Mouse (Mus musculus): ENCODE results near the gene Ly6g5c. TPM values are rescaled to one million over a fixed set of nuclear protein-coding genes. Genes with fewer than 3 reads are reported as not detected.

Ly6g5c gene
- polyA plus RNA-seq, 1 experiment from 2014 or later, result not detected

- WGBS, result 45% methylated on average over 6 of the region's 6 CpGs
- Histone ChIP-seq H3K27me3 (replicated peaks; ENCODE audit: insufficient read depth, low read length) (0 out of 2 replicates have a peak, but pooled peaks cover 3% of the 10 kb centered on the region), H3K4me3 (ENCODE audit: low read depth, low read length) (no peak overlapping the region), H3K36me3 (ENCODE audit: insufficient read depth, low read length) (no peaks in the 10 kb centered on the region), H3K4me1 (ENCODE audit: insufficient read depth, low read depth, low read length) (peaks cover under 1% of the 10 kb centered on the region; the same call in 1 of the 2 replicates), H3K9ac (replicated peaks; ENCODE audit: low read depth) (no peak overlapping the region), H3K27ac (ENCODE audit: low read length) (no peak overlapping the region), H3K9me3 (ENCODE audit: low read length) (no peaks in the 10 kb centered on the region), H3K4me2 (replicated peaks; ENCODE audit: low read depth, low read length) (no peak overlapping the region)
- TF ChIP-seq CTCF (IDR thresholded peaks at IDR 0.05), result peak; percentile 32; the same call in 1 of the 2 replicates
- no peak for TF ChIP-seq EP300 (IDR thresholded peaks at IDR 0.05)
- ATAC-seq (peak; percentile 52), DNase-seq (ENCODE audit: low spot score) (peak; percentile 70)
Observed at GRCm38 (mm10) chr17:35070556-35071229, 37.4 kb upstream of the Ly6g5c start.

GRCm38 (mm10) chr17:35071454-35071853, 36.6 kb upstream of the Ly6g5c start:
- Histone ChIP-seq H3K27me3 (replicated peaks; ENCODE audit: insufficient read depth, low read length) (0 out of 2 replicates have a peak, but pooled peaks cover under 1% of the 10 kb centered on the region), H3K9ac (replicated peaks; ENCODE audit: low read depth) (no peak overlapping the region), H3K4me2 (replicated peaks; ENCODE audit: low read depth, low read length) (no peak overlapping the region), H3K4me3 (ENCODE audit: low read depth, low read length) (no peak overlapping the region), H3K36me3 (ENCODE audit: insufficient read depth, low read length) (no peaks in the 10 kb centered on the region), H3K27ac (ENCODE audit: low read length) (no peak overlapping the region), H3K4me1 (ENCODE audit: insufficient read depth, low read depth, low read length) (no peaks in the 10 kb centered on the region; the same call in 1 of the 2 replicates), H3K9me3 (ENCODE audit: low read length) (no peaks in the 10 kb centered on the region)
- TF ChIP-seq EP300 (IDR thresholded peaks at IDR 0.05) (no peak), CTCF (IDR thresholded peaks at IDR 0.05) (no peak)
- ATAC-seq (no peak), DNase-seq (ENCODE audit: low spot score) (no peak)
- whole genome bisulfite sequencing, result 61% methylated on average over 9 of the region's 9 CpGs

GRCm38 (mm10) chr17:35074097-35074496, 34.0 kb upstream of the Ly6g5c start:
- ATAC-seq (no peak), DNase-seq (ENCODE audit: low spot score) (no peak)
- TF ChIP-seq EP300 (IDR thresholded peaks at IDR 0.05) (no peak), CTCF (IDR thresholded peaks at IDR 0.05) (no peak)
- H3K4me2 ChIP-seq (replicated peaks; ENCODE audit: low read depth, low read length), result no peak overlapping the region
- 58% methylated on average over 17 of the region's 17 CpGs for WGBS
- H3K4me3 ChIP-seq (ENCODE audit: low read depth, low read length), result no peak overlapping the region
- no peaks in the 10 kb centered on the region for H3K4me1 ChIP-seq (ENCODE audit: insufficient read depth, low read depth, low read length)
- no peak overlapping the region for H3K27ac ChIP-seq (ENCODE audit: low read length)
- H3K27me3 ChIP-seq (replicated peaks; ENCODE audit: insufficient read depth, low read length), result no peaks in the 10 kb centered on the region
- H3K9ac ChIP-seq (replicated peaks; ENCODE audit: low read depth), result no peak overlapping the region
- no peaks in the 10 kb centered on the region for H3K36me3 ChIP-seq (ENCODE audit: insufficient read depth, low read length)
- H3K9me3 ChIP-seq (ENCODE audit: low read length), result no peaks in the 10 kb centered on the region

GRCm38 (mm10) chr17:35076507-35077176, 31.4 kb upstream of the Ly6g5c start, which contains the start of gene Ly6g6e:
Gene Ly6g6e (plus strand): TSS chr17:35076902.
- Histone ChIP-seq H3K27me3 (replicated peaks; ENCODE audit: insufficient read depth, low read length) (no peaks in the 10 kb centered on the region), H3K4me3 (ENCODE audit: low read depth, low read length) (peak within 1 kb of the TSS; percentile 38), H3K4me1 (ENCODE audit: insufficient read depth, low read depth, low read length) (no peaks in the 10 kb centered on the region), H3K27ac (ENCODE audit: low read length) (peak within 1 kb of the TSS; percentile 76), H3K36me3 (ENCODE audit: insufficient read depth, low read length) (no peaks in the 10 kb centered on the region), H3K9ac (replicated peaks; ENCODE audit: low read depth) (peak within 1 kb of the TSS; percentile 36), H3K4me2 (replicated peaks; ENCODE audit: low read depth, low read length) (peak within 1 kb of the TSS; percentile 56), H3K9me3 (ENCODE audit: low read length) (no peaks in the 10 kb centered on the region)
- no peak for ATAC-seq
- WGBS, result 35% methylated on average over 10 of the region's 10 CpGs
- no peak for DNase-seq (ENCODE audit: low spot score)
- TF ChIP-seq EP300 (IDR thresholded peaks at IDR 0.05), result no peak
- no peak for TF ChIP-seq CTCF (IDR thresholded peaks at IDR 0.05)

GRCm38 (mm10) chr17:35077285-35077684, 30.8 kb upstream of the Ly6g5c start:
- 24% methylated on average over 2 of the region's 2 CpGs for WGBS
- peak; percentile 50; the same call in 1 of the 2 replicates for ATAC-seq

GRCm38 (mm10) chr17:35077786-35078233, 30.3 kb upstream of the Ly6g5c start, which contains the start of gene Ly6g6d:
Gene Ly6g6d (minus strand): TSS chr17:35078065.
- Histone ChIP-seq H3K4me2 (replicated peaks; ENCODE audit: low read depth, low read length) (peak within 1 kb of the TSS; percentile 56), H3K9ac (replicated peaks; ENCODE audit: low read depth) (peak within 1 kb of the TSS; percentile 36), H3K27ac (ENCODE audit: low read length) (peak within 1 kb of the TSS; percentile 76), H3K27me3 (replicated peaks; ENCODE audit: insufficient read depth, low read length) (no peaks in the 10 kb centered on the region), H3K9me3 (ENCODE audit: low read length) (no peaks in the 10 kb centered on the region), H3K36me3 (ENCODE audit: insufficient read depth, low read length) (no peaks in the 10 kb centered on the region), H3K4me3 (ENCODE audit: low read depth, low read length) (peak within 1 kb of the TSS; percentile 38), H3K4me1 (ENCODE audit: insufficient read depth, low read depth, low read length) (no peaks in the 10 kb centered on the region)
- no peak for TF ChIP-seq EP300 (IDR thresholded peaks at IDR 0.05)
- TF ChIP-seq CTCF (IDR thresholded peaks at IDR 0.05), result peak; percentile 85
- WGBS, result 3% methylated on average over 14 of the region's 14 CpGs
- peak; percentile 95 for ATAC-seq
- DNase-seq (ENCODE audit: low spot score), result peak; percentile 88

More at GRCm38 (mm10) chr17:35077285-35077684, 30.8 kb upstream of the Ly6g5c start:
- Histone ChIP-seq H3K9ac (replicated peaks; ENCODE audit: low read depth) (peak overlapping the region; percentile 36), H3K4me1 (ENCODE audit: insufficient read depth, low read depth, low read length) (no peaks in the 10 kb centered on the region), H3K27me3 (replicated peaks; ENCODE audit: insufficient read depth, low read length) (no peaks in the 10 kb centered on the region), H3K27ac (ENCODE audit: low read length) (peak overlapping the region; percentile 76), H3K9me3 (ENCODE audit: low read length) (no peaks in the 10 kb centered on the region), H3K36me3 (ENCODE audit: insufficient read depth, low read length) (no peaks in the 10 kb centered on the region), H3K4me2 (replicated peaks; ENCODE audit: low read depth, low read length) (peak overlapping the region; percentile 56), H3K4me3 (ENCODE audit: low read depth, low read length) (peak overlapping the region; percentile 38)
- DNase-seq (ENCODE audit: low spot score), result no peak
- no peak for TF ChIP-seq CTCF (IDR thresholded peaks at IDR 0.05)
- TF ChIP-seq EP300 (IDR thresholded peaks at IDR 0.05), result no peak

All from lung, postnatal 0 days (tissue).